Comparison of ENCODE assay signal across 20 mouse cellular contexts in genomic region chr4:30855361-30856056, GRCm38 (mm10).
DNase-seq lines count a peak whose midpoint lies in the region; ATAC-seq and TF ChIP-seq lines count a peak whose summit lies in the region.
"Had no signal": no experiment of that assay in that cellular context is flagged by ENCODE, and none has a peak within 500 bp of the region (broad histone marks: within the 10 kb centered on the region; RNA-seq: fewer than 3 reads in every experiment).

No protein-coding gene starts in this region.

- no peak overlapping the region for H3K27ac ChIP-seq in lung, embryonic 14.5 days (ENCODE audit: low read depth)
- H3K27ac ChIP-seq in forebrain, embryonic 12.5 days = no peak overlapping the region
- no peak overlapping the region for H3K27ac ChIP-seq in forebrain, postnatal 0 days (ENCODE audit: low read depth, low read length)
- 0 out of 2 replicates have a peak overlapping the region, but pooled peaks have one; percentile 29 for H3K27ac ChIP-seq in midbrain, embryonic 15.5 days
- H3K27ac ChIP-seq: heart, embryonic 15.5 days; limb, embryonic 13.5 days; liver, embryonic 15.5 days; macrophage had no signal

- peak; percentile 68 for DNase-seq in lung, embryonic 14.5 days
- DNase-seq in lung, postnatal 4 days = no peak
- DNase-seq in forebrain, postnatal 0 days = peak; percentile 18
- DNase-seq in c-Kit-positive CD71-positive TER-119-positive erythroid progenitor cells, embryonic 14.5 days (ENCODE audit: low spot score) = no peak
- no peak for DNase-seq in cerebellum, adult 8-10 months
- DNase-seq: adrenal gland, postnatal 14 days; cerebellum, adult 9-10 months; heart, adult 18-20 months; kidney, adult 2 months; kidney, postnatal 25 days; right cerebral cortex, adult 18-20 months; thymus, adult 18-20 months had no signal

- no peaks in the 10 kb centered on the region for H3K27me3 ChIP-seq in lung, embryonic 14.5 days (ENCODE audit: insufficient read depth, low read length)
- H3K27me3 ChIP-seq in forebrain, embryonic 12.5 days = no peaks in the 10 kb centered on the region
- no peaks in the 10 kb centered on the region for H3K27me3 ChIP-seq in forebrain, postnatal 0 days (ENCODE audit: insufficient read depth, low read length)
- no peaks in the 10 kb centered on the region for H3K27me3 ChIP-seq in midbrain, embryonic 15.5 days (replicated peaks)
- H3K27me3 ChIP-seq: heart, embryonic 15.5 days; limb, embryonic 13.5 days; liver, embryonic 15.5 days; Patski had no signal

- TF ChIP-seq CTCF in lung, embryonic 14.5 days (IDR thresholded peaks at IDR 0.05; ENCODE audit: low read depth) = no peak
- no peak for TF ChIP-seq CTCF in forebrain, postnatal 0 days (IDR thresholded peaks at IDR 0.05; ENCODE audit: low read depth)

- no peaks in the 10 kb centered on the region for H3K4me1 ChIP-seq in lung, embryonic 14.5 days (ENCODE audit: insufficient read depth)
- H3K4me1 ChIP-seq in forebrain, embryonic 12.5 days = peaks cover 4% of the 10 kb centered on the region; the same call in 1 of the 2 replicates
- H3K4me1 ChIP-seq in forebrain, postnatal 0 days (ENCODE audit: insufficient read depth) = no peaks in the 10 kb centered on the region
- peaks cover 8% of the 10 kb centered on the region; the same call in 1 of the 2 replicates for H3K4me1 ChIP-seq in midbrain, embryonic 15.5 days
- H3K4me1 ChIP-seq: heart, embryonic 15.5 days; limb, embryonic 13.5 days; liver, embryonic 15.5 days had no signal

- H3K36me3 ChIP-seq in lung, embryonic 14.5 days (ENCODE audit: insufficient read depth) = no peaks in the 10 kb centered on the region
- H3K36me3 ChIP-seq in forebrain, embryonic 12.5 days (replicated peaks) = no peaks in the 10 kb centered on the region
- H3K36me3 ChIP-seq in forebrain, postnatal 0 days (ENCODE audit: insufficient read depth) = no peaks in the 10 kb centered on the region
- H3K36me3 ChIP-seq in midbrain, embryonic 15.5 days (replicated peaks) = no peaks in the 10 kb centered on the region
- H3K36me3 ChIP-seq: heart, embryonic 15.5 days; limb, embryonic 13.5 days; liver, embryonic 15.5 days had no signal

- H3K9ac ChIP-seq in lung, embryonic 14.5 days = no peak overlapping the region
- H3K9ac ChIP-seq in forebrain, embryonic 12.5 days = no peak overlapping the region
- H3K9ac ChIP-seq in forebrain, postnatal 0 days = no peak overlapping the region
- no peak overlapping the region for H3K9ac ChIP-seq in midbrain, embryonic 15.5 days
- H3K9ac ChIP-seq: heart, embryonic 15.5 days; limb, embryonic 13.5 days; liver, embryonic 15.5 days had no signal

- no peak overlapping the region for H3K4me3 ChIP-seq in lung, embryonic 14.5 days (ENCODE audit: low read depth, low read length)
- H3K4me3 ChIP-seq in forebrain, embryonic 12.5 days (replicated peaks) = no peak overlapping the region
- no peak overlapping the region for H3K4me3 ChIP-seq in forebrain, postnatal 0 days (ENCODE audit: low read depth, low read length)
- no peak overlapping the region for H3K4me3 ChIP-seq in midbrain, embryonic 15.5 days
- H3K4me3 ChIP-seq: heart, embryonic 15.5 days; limb, embryonic 13.5 days; liver, embryonic 15.5 days had no signal

- no peaks in the 10 kb centered on the region for H3K9me3 ChIP-seq in lung, embryonic 14.5 days (ENCODE audit: low read depth, low read length)
- H3K9me3 ChIP-seq in forebrain, embryonic 12.5 days = no peaks in the 10 kb centered on the region
- H3K9me3 ChIP-seq in forebrain, postnatal 0 days (ENCODE audit: low read length) = 0 out of 2 replicates have a peak, but pooled peaks cover 8% of the 10 kb centered on the region
- no peaks in the 10 kb centered on the region for H3K9me3 ChIP-seq in midbrain, embryonic 15.5 days
- H3K9me3 ChIP-seq: heart, embryonic 15.5 days; limb, embryonic 13.5 days; liver, embryonic 15.5 days had no signal

- ATAC-seq in lung, embryonic 14.5 days (ENCODE audit: insufficient read depth) = no peak
- ATAC-seq in forebrain, embryonic 12.5 days (ENCODE audit: low FRiP score) = peak; percentile 75
- ATAC-seq in forebrain, postnatal 0 days = peak; percentile 81; the same call in 1 of the 2 replicates
- peak; percentile 90 for ATAC-seq in midbrain, embryonic 15.5 days (replicated peaks)
- ATAC-seq: activated CD4-positive, CD25-positive, alpha-beta regulatory T cell, adult 4 months; Patski had no signal

- 44% methylated on average over 5 of the region's 5 CpGs for WGBS in lung, embryonic 14.5 days
- 41% methylated on average over 5 of the region's 5 CpGs for WGBS in forebrain, embryonic 12.5 days
- 17% methylated on average over 5 of the region's 5 CpGs for WGBS in forebrain, postnatal 0 days
- WGBS in midbrain, embryonic 15.5 days = 21% methylated on average over 5 of the region's 5 CpGs

- no peak overlapping the region for H3K4me2 ChIP-seq in lung, embryonic 14.5 days
- no peak overlapping the region for H3K4me2 ChIP-seq in forebrain, embryonic 12.5 days
- no peak overlapping the region for H3K4me2 ChIP-seq in forebrain, postnatal 0 days (ENCODE audit: low read depth)
- H3K4me2 ChIP-seq in midbrain, embryonic 15.5 days = no peak overlapping the region
- H3K4me2 ChIP-seq: heart, embryonic 15.5 days; limb, embryonic 13.5 days; liver, embryonic 15.5 days had no signal

Comparison
In these comparisons a context has a peak if more than half of its experiments do, and no peak if none do; other contexts are left out.
1. DNase-seq: peak in lung, embryonic 14.5 days (single experiment) and forebrain, postnatal 0 days (single experiment); none in lung, postnatal 4 days (0 of 2), c-Kit-positive CD71-positive TER-119-positive erythroid progenitor cells, embryonic 14.5 days (single experiment) and cerebellum, adult 8-10 months (single experiment).